Mouse (Mus musculus) forebrain, postnatal 0 days (tissue): ENCODE results near the gene Serpinb7. TPM values are rescaled to one million over a fixed set of nuclear protein-coding genes. Genes with fewer than 3 reads are reported as not detected.

Source experiments
- ATAC-seq: fragments of 200-750 bp; cut with Nextera tagmentation; 2 replicates; pipeline ENCODE4 v1.8.0; 2017; ENCODE audit warnings: mild to moderate bottlenecking, moderate library complexity
- DNase-seq: peaks from one replicate; pipeline ENCODE4 v3.0.0-alpha.2; 2015
- H3K27ac ChIP-seq: fragments of 300-500 bp; sonication (generic); 2 replicates; pipeline ENCODE4 v1.5.1; 2014; ENCODE audit warnings: low read depth, mild to moderate bottlenecking, antibody characterized with exemption, low read length, moderate library complexity, mixed read lengths
- H3K27me3 ChIP-seq: fragments of 300-500 bp; sonication (generic); 2 replicates; pipeline ENCODE4 v1.6.1; 2014; ENCODE audit warnings: mild to moderate bottlenecking, low read length, mixed read lengths; ENCODE audit not compliant: insufficient read depth
- H3K36me3 ChIP-seq: fragments of 300-500 bp; sonication (generic); 2 replicates; pipeline ENCODE4 v1.6.1; 2014; ENCODE audit warnings: mild to moderate bottlenecking, moderate library complexity; ENCODE audit not compliant: insufficient read depth
- H3K4me1 ChIP-seq: fragments of 300-500 bp; sonication (generic); 2 replicates; pipeline ENCODE4 v1.6.1; 2014; ENCODE audit warnings: antibody characterized with exemption; ENCODE audit not compliant: insufficient read depth
- H3K4me2 ChIP-seq: fragments of 300-500 bp; sonication (generic); 2 replicates; pipeline ENCODE4 v1.6.1; 2014; ENCODE audit warnings: low read depth, mild to moderate bottlenecking, moderate library complexity
- H3K4me3 ChIP-seq: fragments of 300-500 bp; sonication (generic); 2 replicates; pipeline ENCODE4 v1.5.1; 2014; ENCODE audit warnings: low read depth, low read length, mixed read lengths
- H3K9ac ChIP-seq: fragments of 300-500 bp; sonication (generic); 2 replicates; pipeline ENCODE4 v1.6.1; 2014; ENCODE audit warnings: mild to moderate bottlenecking
- H3K9me3 ChIP-seq: fragments of 300-500 bp; sonication (generic); 2 replicates; pipeline ENCODE4 v1.6.1; 2016; ENCODE audit warnings: low read length
- CTCF ChIP-seq: sonication (generic); IDR thresholded peaks from 2 replicates; pipeline ENCODE4 v1.5.1; 2016; ENCODE audit warnings: antibody characterized with exemption, control low read depth, low read depth
- WGBS: fragments of 180-500 bp; shearing (Covaris S2); extraction: QIAGEN DNeasy Blood & Tissue Kit; methylation state at CpG from one replicate; pipeline ENCODE4 v1.1.7; 2014; 5-methylcytosine and 5-hydroxymethylcytosine counted together
- polyA plus RNA-seq: library from polyadenylated mRNA; unstranded; fragments of >200 nt; fragmentation: Nextera tagmentation; extraction: Ambion mirVana; gene quantifications from 2 replicates; pipeline ENCODE4 v1.2.1, GENCODE M21; 2015
- total RNA-seq: library from RNA; depleted of rRNA; stranded (reverse); fragments of >200 nt; gene quantifications from 2 replicates; pipeline ENCODE4 v1.2.3, GENCODE M21; 2014; rRNA removed

Serpinb7 gene
- total and polyA plus RNA-seq, 2 experiments from 2014 or later = not detected

DNA sequence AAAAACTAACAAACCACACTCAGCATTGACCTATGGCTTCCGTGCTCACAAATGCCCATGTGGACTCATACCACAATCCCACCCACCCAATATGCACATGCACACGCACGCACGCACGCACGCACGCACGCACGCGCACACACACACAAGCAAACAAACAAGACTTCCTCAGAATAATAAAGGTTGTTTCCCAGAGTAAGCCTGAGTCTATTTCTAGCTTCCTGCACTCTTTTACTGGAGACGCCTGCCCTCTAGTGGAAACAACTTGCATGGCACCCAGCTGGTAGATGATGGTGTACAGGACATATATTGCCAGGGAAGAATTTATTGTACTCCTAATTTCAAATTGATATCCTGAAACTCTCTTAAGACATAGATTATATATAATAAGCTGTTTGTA lies 82.0 kb downstream of the Serpinb7 start:
- Histone ChIP-seq H3K4me2 (peak overlapping the region; percentile 28; the same call in 1 of the 2 replicates), H3K36me3 (no peaks in the 10 kb centered on the region), H3K4me1 (no peaks in the 10 kb centered on the region), H3K9ac (no peak overlapping the region), H3K27me3 (no peaks in the 10 kb centered on the region), H3K4me3 (no peak overlapping the region), H3K27ac (no peak overlapping the region), H3K9me3 (no peaks in the 10 kb centered on the region)
- peak; percentile 92 for TF ChIP-seq CTCF
- WGBS = 22% methylated on average over 11 of the region's 11 CpGs
- ATAC-seq = peak; percentile 93
- DNase-seq = peak; percentile 89

GRCm38 (mm10) chr1:107489577-107489976 lies 90.1 kb downstream of the Serpinb7 start:
- Histone ChIP-seq H3K4me3 (no peak overlapping the region), H3K36me3 (no peaks in the 10 kb centered on the region), H3K27ac (no peak overlapping the region), H3K9me3 (no peaks in the 10 kb centered on the region), H3K9ac (no peak overlapping the region), H3K4me1 (no peaks in the 10 kb centered on the region), H3K4me2 (no peak overlapping the region), H3K27me3 (no peaks in the 10 kb centered on the region)
- TF ChIP-seq CTCF = no peak
- DNase-seq = no peak
- 82% methylated on average over 8 of the region's 8 CpGs for WGBS
- no peak for ATAC-seq

DNA sequence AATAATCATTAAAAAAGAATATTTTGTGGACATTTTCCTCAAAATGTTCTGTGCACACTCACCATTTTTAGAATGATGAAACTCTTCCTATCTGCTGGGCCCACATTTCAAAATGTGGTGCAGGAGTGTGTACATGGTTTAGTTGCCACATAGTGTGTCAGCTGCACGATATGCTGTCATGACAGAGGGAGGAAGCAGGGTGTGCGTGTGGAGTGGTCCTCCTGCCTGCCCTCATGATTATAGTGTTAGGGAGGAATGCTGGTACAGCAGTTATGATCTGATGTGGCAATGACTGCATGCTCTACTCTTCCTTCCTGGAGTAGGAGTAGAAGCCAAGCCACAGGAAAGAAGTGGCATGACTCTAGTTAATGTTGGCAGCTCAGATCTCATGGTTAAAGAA lies 97.3 kb downstream of the Serpinb7 start:
- TF ChIP-seq CTCF = no peak
- no peak for DNase-seq
- Histone ChIP-seq H3K36me3 (no peaks in the 10 kb centered on the region), H3K4me3 (no peak overlapping the region), H3K4me1 (no peaks in the 10 kb centered on the region), H3K9ac (no peak overlapping the region), H3K9me3 (no peaks in the 10 kb centered on the region), H3K27me3 (no peaks in the 10 kb centered on the region), H3K4me2 (no peak overlapping the region), H3K27ac (no peak overlapping the region)
- ATAC-seq = no peak
- 79% methylated on average over 2 of the region's 2 CpGs for WGBS

GRCm38 (mm10) chr1:107502025-107502424 lies 102.6 kb downstream of the Serpinb7 start:
- H3K4me2 ChIP-seq = no peak overlapping the region
- DNase-seq (no peak), ATAC-seq (peak; percentile 45; the same call in 1 of the 2 replicates)
- no peak for TF ChIP-seq CTCF
- H3K9me3 ChIP-seq = no peaks in the 10 kb centered on the region
- H3K4me1 ChIP-seq = no peaks in the 10 kb centered on the region
- no peak overlapping the region for H3K4me3 ChIP-seq
- no peak overlapping the region for H3K9ac ChIP-seq
- H3K36me3 ChIP-seq = no peaks in the 10 kb centered on the region
- no peaks in the 10 kb centered on the region for H3K27me3 ChIP-seq
- no peak overlapping the region for H3K27ac ChIP-seq

Other genes with a start within 250 kb of the Serpinb7 start
- not detected in 2 replicates for gene Serpinb3b, start 121.3 kb upstream of the Serpinb7 start, total RNA-seq
- gene Serpinb3b, start 121.3 kb upstream of the Serpinb7 start, polyA plus RNA-seq = not detected in 2 replicates
- gene Serpinb3c, start 121.3 kb upstream of the Serpinb7 start, total RNA-seq = not detected in 2 replicates
- gene Serpinb3c, start 121.3 kb upstream of the Serpinb7 start, polyA plus RNA-seq = not detected in 2 replicates
- gene Serpinb11, start 38.5 kb upstream of the Serpinb7 start, total RNA-seq = not detected in 2 replicates
- gene Serpinb11, start 38.5 kb upstream of the Serpinb7 start, polyA plus RNA-seq = not detected in 2 replicates
- gene Serpinb2, start 111.8 kb downstream of the Serpinb7 start, total RNA-seq = 0.10 and 0.85 TPM in 2 replicates
- gene Serpinb2, start 111.8 kb downstream of the Serpinb7 start, polyA plus RNA-seq = 0.17 and 0.20 TPM in 2 replicates
- gene Serpinb8, start 190.4 kb downstream of the Serpinb7 start, total RNA-seq = 0.05 and 0.31 TPM in 2 replicates
- 0.50 and 0.69 TPM in 2 replicates for gene Serpinb8, start 190.4 kb downstream of the Serpinb7 start, polyA plus RNA-seq